Mouse (Mus musculus) embryonic facial prominence, embryonic 13.5 days (tissue): ENCODE measurements around the gene Nedd9. TPM values are rescaled to one million over a fixed set of nuclear protein-coding genes. Genes with fewer than 3 reads are reported as not detected.

Source experiments
- ATAC-seq: fragments of 200-750 bp; cut with Nextera tagmentation; 2 replicates; pipeline ENCODE4 v1.8.0; 2017; ENCODE audit warnings: low read depth; ENCODE audit not compliant: insufficient number of reproducible peaks, insufficient read depth, low FRiP score, low TSS enrichment
- H3K27ac ChIP-seq: fragments of 300-500 bp; sonication (generic); 2 replicates; pipeline ENCODE4 v1.5.1; 2015; ENCODE audit warnings: moderate library complexity, mild to moderate bottlenecking, inconsistent platforms
- H3K27me3 ChIP-seq: fragments of 300-500 bp; sonication (generic); 2 replicates; pipeline ENCODE4 v1.6.1; 2015; ENCODE audit warnings: mild to moderate bottlenecking, inconsistent platforms
- H3K36me3 ChIP-seq: fragments of 300-500 bp; sonication (generic); 2 replicates; pipeline ENCODE4 v1.6.1; 2015; ENCODE audit warnings: mild to moderate bottlenecking, inconsistent platforms
- H3K4me1 ChIP-seq: fragments of 300-500 bp; sonication (generic); 2 replicates; pipeline ENCODE4 v1.6.1; 2015; ENCODE audit warnings: inconsistent platforms
- H3K4me2 ChIP-seq: fragments of 300-500 bp; sonication (generic); 2 replicates; pipeline ENCODE4 v1.6.1; 2015; ENCODE audit warnings: moderate library complexity, mild to moderate bottlenecking, inconsistent platforms
- H3K4me3 ChIP-seq: fragments of 300-500 bp; sonication (generic); 2 replicates; pipeline ENCODE4 v1.5.1; 2015; ENCODE audit warnings: mild to moderate bottlenecking, inconsistent platforms
- H3K9ac ChIP-seq: fragments of 300-500 bp; sonication (generic); 2 replicates; pipeline ENCODE4 v1.6.1; 2015; ENCODE audit warnings: mild to moderate bottlenecking, inconsistent platforms
- H3K9me3 ChIP-seq: fragments of 300-500 bp; sonication (generic); 2 replicates; pipeline ENCODE4 v1.6.1; 2016; ENCODE audit warnings: inconsistent platforms
- WGBS: fragments of 180-500 bp; shearing (Covaris S2); methylation state at CpG from one replicate; pipeline ENCODE4 v1.1.7; 2015; ENCODE audit warnings: mixed read lengths; 5-methylcytosine and 5-hydroxymethylcytosine counted together
- polyA plus RNA-seq: library from polyadenylated mRNA; unstranded; fragments of >200 nt; fragmentation: Nextera tagmentation; extraction: Ambion mirVana; gene quantifications from 2 replicates; pipeline ENCODE4 v1.2.1, GENCODE M21; 2015

Nedd9 gene
- polyA plus RNA-seq, 1 experiment from 2014 or later: 23.2 TPM

GRCm38 (mm10) chr13:41447209-41447608 lies 40.0 kb downstream of the Nedd9 start:
- Histone ChIP-seq H3K9ac (no peak overlapping the region), H3K4me3 (no peak overlapping the region), H3K36me3 (no peaks in the 10 kb centered on the region), H3K9me3 (no peaks in the 10 kb centered on the region), H3K4me1 (peaks cover 10% of the 10 kb centered on the region; the same call in 1 of the 2 replicates), H3K27ac (no peak overlapping the region), H3K4me2 (no peak overlapping the region), H3K27me3 (no peaks in the 10 kb centered on the region)
- 54% methylated on average over 6 of the region's 6 CpGs for WGBS
- ATAC-seq: no peak

DNA sequence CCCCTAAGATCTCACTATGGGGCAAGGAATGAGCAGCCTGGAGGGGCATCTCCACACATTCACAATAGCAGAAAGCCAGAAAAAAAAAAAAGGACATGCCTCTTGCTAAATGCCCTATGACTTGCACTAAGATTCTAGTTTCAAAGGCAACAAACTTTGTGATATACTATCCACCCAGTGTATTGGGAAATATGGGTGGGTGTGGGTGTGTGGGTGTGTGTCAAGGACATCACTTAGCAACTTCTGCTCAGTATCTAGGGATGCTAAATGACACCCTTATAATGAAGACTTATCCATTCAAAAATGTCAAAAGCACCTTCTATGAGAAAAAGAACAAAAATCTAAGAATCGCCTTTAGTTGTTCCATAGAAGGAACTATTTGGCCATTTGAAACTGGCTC lies 40.6 kb downstream of the Nedd9 start:
- Histone ChIP-seq H3K4me1 (peaks cover 10% of the 10 kb centered on the region; the same call in 1 of the 2 replicates), H3K4me3 (no peak overlapping the region), H3K27me3 (no peaks in the 10 kb centered on the region), H3K9ac (no peak overlapping the region), H3K9me3 (no peaks in the 10 kb centered on the region), H3K4me2 (no peak overlapping the region), H3K36me3 (no peaks in the 10 kb centered on the region), H3K27ac (no peak overlapping the region)
- no peak for ATAC-seq
- WGBS: 92% methylated on average over 1 of the region's 1 CpGs

DNA sequence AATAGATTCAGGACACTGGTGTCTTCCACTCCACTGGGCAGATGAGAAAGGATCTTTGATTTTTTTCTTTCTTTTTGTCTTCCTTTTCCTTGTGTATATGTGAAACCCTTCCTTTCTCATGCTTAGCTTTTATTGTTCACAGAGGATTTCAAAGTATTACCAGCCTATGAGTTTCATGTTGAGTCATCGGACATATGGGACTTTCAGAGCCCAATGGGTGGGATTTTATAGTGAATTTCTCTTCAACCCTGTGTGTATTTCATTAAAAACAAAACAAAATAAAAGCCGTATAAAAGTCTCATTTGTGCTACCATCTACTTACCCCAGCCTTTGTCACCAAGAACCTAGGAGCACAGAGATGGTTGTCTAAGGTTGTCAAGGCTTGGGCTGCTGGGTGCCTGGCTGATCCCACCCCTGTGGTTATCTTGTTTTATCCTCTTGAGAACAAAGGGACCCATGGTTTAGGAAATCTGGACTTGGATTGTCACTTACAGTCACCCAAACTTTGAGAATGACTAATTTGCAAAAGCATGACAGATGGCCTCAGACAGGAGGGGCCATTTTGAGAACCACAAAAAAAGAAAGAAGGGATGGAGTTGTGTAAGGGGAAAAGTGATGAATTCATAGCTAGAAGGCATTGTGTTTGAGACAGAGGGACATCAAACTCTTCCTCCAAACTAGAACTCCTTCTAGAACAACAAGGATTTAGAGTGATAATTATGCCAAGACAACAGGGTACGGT lies 41.9 kb downstream of the Nedd9 start:
- Histone ChIP-seq H3K27ac (no peak overlapping the region), H3K4me2 (no peak overlapping the region), H3K4me1 (0 out of 2 replicates have a peak, but pooled peaks cover 5% of the 10 kb centered on the region), H3K4me3 (no peak overlapping the region), H3K27me3 (no peaks in the 10 kb centered on the region), H3K9me3 (no peaks in the 10 kb centered on the region), H3K9ac (no peak overlapping the region), H3K36me3 (no peaks in the 10 kb centered on the region)
- no peak for ATAC-seq
- 91% methylated on average over 3 of the region's 3 CpGs for WGBS

DNA sequence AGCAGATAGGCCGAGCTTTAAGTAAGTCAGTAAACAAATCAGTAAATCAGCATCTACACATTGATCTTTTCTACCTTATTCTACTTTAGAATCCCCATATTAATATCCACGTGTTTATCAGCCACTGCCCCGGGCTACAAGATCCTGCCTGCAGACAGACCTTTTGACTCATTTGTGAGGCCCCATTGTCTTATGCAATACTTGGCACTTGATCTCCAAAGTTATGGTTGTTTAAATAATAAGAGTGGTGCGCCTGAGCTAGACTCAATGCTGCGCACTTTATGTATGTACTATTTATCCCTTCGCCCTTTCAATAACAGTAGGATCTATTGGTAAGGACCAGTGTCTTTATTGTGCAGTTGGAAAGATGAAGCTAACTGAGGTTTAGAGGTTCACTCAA lies 42.9 kb downstream of the Nedd9 start:
- H3K27ac ChIP-seq: no peak overlapping the region
- H3K9me3 ChIP-seq: no peaks in the 10 kb centered on the region
- H3K36me3 ChIP-seq: no peaks in the 10 kb centered on the region
- H3K4me1 ChIP-seq: 0 out of 2 replicates have a peak, but pooled peaks cover 5% of the 10 kb centered on the region
- ATAC-seq: no peak
- H3K27me3 ChIP-seq: no peaks in the 10 kb centered on the region
- H3K4me2 ChIP-seq: no peak overlapping the region
- WGBS: 91% methylated on average over 6 of the region's 6 CpGs
- no peak overlapping the region for H3K4me3 ChIP-seq
- no peak overlapping the region for H3K9ac ChIP-seq

DNA sequence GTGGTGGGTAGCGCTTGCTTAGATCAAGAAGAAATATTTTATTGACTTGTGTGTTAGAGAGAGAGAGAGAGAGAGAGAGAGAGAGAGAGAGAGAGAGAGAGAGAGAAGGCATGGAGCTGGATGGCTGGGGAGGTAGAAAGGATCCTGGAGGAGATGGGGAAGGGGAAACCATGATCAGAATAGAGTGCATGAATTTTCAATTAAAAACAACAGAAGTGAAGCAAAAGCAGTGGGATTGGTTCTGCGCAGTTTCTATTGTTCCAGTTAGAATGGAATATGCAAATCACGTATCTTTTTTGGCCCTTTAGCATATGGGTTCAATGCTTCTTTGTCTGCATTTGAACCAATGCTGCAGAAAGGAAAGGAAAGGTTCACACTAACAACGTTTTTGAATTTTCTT lies 45.0 kb downstream of the Nedd9 start:
- Histone ChIP-seq H3K9me3 (no peaks in the 10 kb centered on the region), H3K4me2 (no peak overlapping the region), H3K27ac (no peak overlapping the region), H3K4me3 (no peak overlapping the region), H3K36me3 (no peaks in the 10 kb centered on the region), H3K9ac (no peak overlapping the region), H3K4me1 (0 out of 2 replicates have a peak, but pooled peaks cover 3% of the 10 kb centered on the region), H3K27me3 (no peaks in the 10 kb centered on the region)
- no peak for ATAC-seq
- 76% methylated on average over 4 of the region's 4 CpGs for WGBS

DNA sequence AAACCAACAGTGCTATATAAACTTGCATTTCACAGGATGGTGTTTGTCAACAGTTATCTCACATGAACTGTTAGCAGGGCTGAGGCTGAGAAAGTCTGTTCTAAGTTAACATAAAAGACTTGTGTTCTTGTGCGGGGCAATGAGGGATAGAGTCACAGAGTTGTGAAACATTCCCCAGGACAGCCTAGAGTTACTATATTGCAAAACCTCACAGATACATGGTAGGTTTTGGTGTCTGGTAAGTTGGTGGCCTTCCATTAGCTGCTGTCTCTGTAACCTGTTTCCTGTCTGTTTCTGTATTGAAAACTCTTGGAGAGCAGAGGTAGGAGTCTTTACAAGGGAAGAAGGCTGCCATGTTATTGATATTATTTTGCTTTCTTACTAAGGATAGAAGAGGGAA lies 47.0 kb downstream of the Nedd9 start:
- no peaks in the 10 kb centered on the region for H3K27me3 ChIP-seq
- H3K27ac ChIP-seq: no peak overlapping the region
- H3K4me1 ChIP-seq: no peaks in the 10 kb centered on the region
- H3K9ac ChIP-seq: no peak overlapping the region
- no peaks in the 10 kb centered on the region for H3K36me3 ChIP-seq
- no peak for ATAC-seq
- no peaks in the 10 kb centered on the region for H3K9me3 ChIP-seq
- no peak overlapping the region for H3K4me3 ChIP-seq
- H3K4me2 ChIP-seq: no peak overlapping the region
- WGBS: 80% methylated on average over 1 of the region's 1 CpGs

DNA sequence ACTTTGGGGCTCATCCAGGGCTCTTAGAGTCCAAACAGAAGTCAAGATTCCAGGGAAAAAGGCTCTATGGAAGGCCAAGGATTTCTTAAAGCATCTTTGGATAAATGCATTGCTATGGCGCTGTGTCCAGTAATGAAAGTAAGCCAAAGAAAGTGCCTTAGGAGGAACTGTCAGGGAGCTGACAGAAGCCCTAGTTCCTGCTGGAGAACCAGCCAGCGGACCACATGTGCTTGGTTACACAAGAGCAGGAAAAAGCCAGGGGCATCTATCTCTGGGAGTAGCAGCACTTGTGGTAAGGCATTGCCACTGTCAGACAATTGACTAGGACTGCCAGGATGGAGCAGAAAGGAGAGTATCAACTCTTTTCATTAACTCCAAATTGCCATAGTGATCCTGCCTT lies 49.8 kb downstream of the Nedd9 start:
- H3K36me3 ChIP-seq: no peaks in the 10 kb centered on the region
- H3K9ac ChIP-seq: no peak overlapping the region
- 88% methylated on average over 2 of the region's 2 CpGs for WGBS
- no peak overlapping the region for H3K4me3 ChIP-seq
- no peak for ATAC-seq
- no peaks in the 10 kb centered on the region for H3K27me3 ChIP-seq
- H3K9me3 ChIP-seq: no peaks in the 10 kb centered on the region
- no peaks in the 10 kb centered on the region for H3K4me1 ChIP-seq
- no peak overlapping the region for H3K27ac ChIP-seq
- H3K4me2 ChIP-seq: no peak overlapping the region

DNA sequence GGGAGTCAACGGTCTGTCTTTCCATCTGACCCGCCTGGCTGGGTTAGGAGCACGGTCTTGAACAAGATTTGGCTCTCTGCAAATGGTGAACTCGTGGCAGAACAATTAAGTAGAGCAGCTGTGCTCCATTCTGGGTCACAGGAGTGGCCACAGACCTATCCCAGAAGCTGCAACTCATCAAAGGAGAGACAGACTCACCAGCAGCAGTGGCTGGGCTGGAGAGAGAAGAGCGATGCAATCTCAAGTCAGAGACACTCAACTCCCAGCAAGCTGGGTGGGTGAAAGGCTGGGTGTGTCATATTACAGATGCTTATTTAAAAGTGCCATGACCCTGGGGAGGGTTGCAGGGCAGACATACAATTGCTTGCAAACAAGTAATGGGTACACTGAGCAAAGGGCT lies 50.4 kb downstream of the Nedd9 start:
- WGBS: 70% methylated on average over 5 of the region's 5 CpGs
- ATAC-seq: no peak
- no peaks in the 10 kb centered on the region for H3K9me3 ChIP-seq
- no peaks in the 10 kb centered on the region for H3K4me1 ChIP-seq
- H3K27me3 ChIP-seq: no peaks in the 10 kb centered on the region
- H3K36me3 ChIP-seq: no peaks in the 10 kb centered on the region
- H3K4me2 ChIP-seq: no peak overlapping the region
- H3K27ac ChIP-seq: no peak overlapping the region
- H3K4me3 ChIP-seq: no peak overlapping the region
- H3K9ac ChIP-seq: no peak overlapping the region

DNA sequence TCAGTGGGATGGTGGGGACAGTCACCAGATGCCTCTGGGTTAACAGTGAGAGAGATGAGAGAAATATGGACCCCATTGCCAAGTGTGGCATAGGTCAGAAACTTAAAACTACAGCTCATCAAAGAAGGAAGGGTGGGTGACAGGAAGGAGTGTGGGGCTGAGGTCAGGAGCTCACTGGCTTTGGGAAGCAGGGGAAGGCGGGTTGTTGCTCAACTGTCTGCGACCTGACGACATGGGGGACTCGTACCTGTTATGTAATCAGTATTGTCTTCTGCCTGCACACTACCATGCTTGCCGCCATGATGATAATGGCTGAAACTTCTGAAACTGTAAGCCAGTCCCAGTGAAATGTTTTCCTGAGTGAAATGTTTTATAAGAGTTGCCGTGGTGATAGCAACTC lies 54.0 kb downstream of the Nedd9 start:
- no peaks in the 10 kb centered on the region for H3K4me1 ChIP-seq
- 81% methylated on average over 6 of the region's 6 CpGs for WGBS
- H3K27me3 ChIP-seq: no peaks in the 10 kb centered on the region
- H3K4me2 ChIP-seq: no peak overlapping the region
- H3K9ac ChIP-seq: no peak overlapping the region
- no peaks in the 10 kb centered on the region for H3K9me3 ChIP-seq
- H3K36me3 ChIP-seq: no peaks in the 10 kb centered on the region
- ATAC-seq: no peak
- no peak overlapping the region for H3K27ac ChIP-seq
- no peak overlapping the region for H3K4me3 ChIP-seq

DNA sequence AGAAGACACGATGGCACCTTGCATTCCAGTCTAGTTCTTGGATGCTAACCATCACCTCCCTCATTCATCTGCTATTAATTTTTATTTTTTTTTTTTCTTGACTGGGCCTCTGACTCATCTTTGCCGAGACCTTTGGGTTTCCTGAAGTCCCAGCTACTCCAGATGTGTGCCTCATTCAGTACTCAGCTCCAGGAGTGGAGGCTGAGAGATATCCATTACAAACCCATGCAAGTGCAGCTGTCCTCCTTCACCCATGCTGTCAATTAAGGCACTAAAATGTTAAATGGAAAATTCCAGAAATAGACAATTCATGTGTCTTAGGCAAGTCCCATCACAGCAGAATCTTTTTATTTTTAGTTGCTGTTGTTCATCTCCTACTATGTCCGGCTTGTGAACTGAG lies 55.4 kb downstream of the Nedd9 start:
- Histone ChIP-seq H3K36me3 (no peaks in the 10 kb centered on the region), H3K4me3 (no peak overlapping the region), H3K27ac (no peak overlapping the region), H3K4me2 (no peak overlapping the region), H3K4me1 (no peaks in the 10 kb centered on the region), H3K9me3 (no peaks in the 10 kb centered on the region), H3K9ac (no peak overlapping the region), H3K27me3 (no peaks in the 10 kb centered on the region)
- ATAC-seq: no peak
- WGBS: 52% methylated on average over 3 of the region's 3 CpGs

GRCm38 (mm10) chr13:41427046-41427445 lies 60.1 kb downstream of the Nedd9 start:
- Histone ChIP-seq H3K9me3 (no peaks in the 10 kb centered on the region), H3K36me3 (no peaks in the 10 kb centered on the region), H3K9ac (no peak overlapping the region), H3K27me3 (no peaks in the 10 kb centered on the region), H3K4me3 (no peak overlapping the region), H3K27ac (no peak overlapping the region), H3K4me2 (no peak overlapping the region), H3K4me1 (no peaks in the 10 kb centered on the region)
- ATAC-seq: no peak
- 81% methylated on average over 3 of the region's 3 CpGs for WGBS

DNA sequence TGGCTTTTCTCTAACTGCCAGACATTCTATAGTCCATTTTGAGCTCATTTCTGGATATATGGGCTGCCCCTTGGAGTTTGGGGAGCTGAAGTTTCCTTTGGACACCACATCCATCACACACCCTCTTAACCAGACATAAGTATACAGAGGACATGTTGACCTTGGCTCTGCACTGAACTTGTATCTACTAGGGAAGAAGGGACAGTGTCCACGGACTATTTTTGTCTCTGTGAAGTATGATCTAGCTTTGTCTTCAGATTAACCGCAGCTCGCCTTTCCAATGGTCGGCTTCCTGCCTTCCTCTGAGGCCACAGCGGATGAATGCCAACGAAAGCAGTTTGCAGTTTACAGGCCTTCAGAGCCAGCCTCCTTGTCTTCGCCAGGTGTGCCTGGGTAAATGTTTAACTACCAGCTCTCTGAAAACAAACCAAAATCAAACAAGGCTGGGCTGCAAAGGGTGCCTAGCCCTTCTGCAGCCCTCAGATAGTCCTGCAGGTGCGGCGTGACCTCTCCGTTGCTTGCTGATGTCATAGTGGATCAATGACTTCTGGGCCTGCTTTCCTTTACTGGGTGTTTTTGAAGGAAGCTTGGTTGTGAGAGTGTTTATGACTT lies 63.6 kb downstream of the Nedd9 start:
- H3K9me3 ChIP-seq: no peaks in the 10 kb centered on the region
- 82% methylated on average over 10 of the region's 10 CpGs for WGBS
- no peak overlapping the region for H3K4me3 ChIP-seq
- H3K4me2 ChIP-seq: no peak overlapping the region
- H3K36me3 ChIP-seq: no peaks in the 10 kb centered on the region
- 0 out of 2 replicates have a peak, but pooled peaks cover 2% of the 10 kb centered on the region for H3K4me1 ChIP-seq
- no peak for ATAC-seq
- no peak overlapping the region for H3K9ac ChIP-seq
- H3K27me3 ChIP-seq: no peaks in the 10 kb centered on the region
- no peak overlapping the region for H3K27ac ChIP-seq
